Mouse (Mus musculus) heart, embryonic 12.5 days (tissue): ENCODE results near the gene Camk2g. TPM values are rescaled to one million over a fixed set of nuclear protein-coding genes. Genes with fewer than 3 reads are reported as not detected.

Experiments used
- ATAC-seq: fragments of 200-750 bp; cut with Nextera tagmentation; 2 replicates; pipeline ENCODE4 v1.8.0; 2017; ENCODE audit warnings: moderate TSS enrichment, moderate library complexity; ENCODE audit not compliant: insufficient number of reproducible peaks, low FRiP score
- H3K27ac ChIP-seq: fragments of 300-500 bp; sonication (generic); 2 replicates; pipeline ENCODE4 v1.5.1; 2016; ENCODE audit warnings: mild to moderate bottlenecking, moderate library complexity; ENCODE audit not compliant: poor library complexity, severe bottlenecking
- H3K27me3 ChIP-seq: fragments of 300-500 bp; sonication (generic); replicated peaks from 2 replicates; pipeline ENCODE4 v1.6.1; 2016; ENCODE audit warnings: mild to moderate bottlenecking, moderate library complexity
- H3K36me3 ChIP-seq: fragments of 300-500 bp; sonication (generic); 2 replicates; pipeline ENCODE4 v1.6.1; 2016; ENCODE audit warnings: mild to moderate bottlenecking, moderate library complexity
- H3K4me1 ChIP-seq: fragments of 300-500 bp; sonication (generic); replicated peaks from 2 replicates; pipeline ENCODE4 v1.6.1; 2016; ENCODE audit warnings: mild to moderate bottlenecking
- H3K4me2 ChIP-seq: fragments of 300-500 bp; sonication (generic); 2 replicates; pipeline ENCODE4 v1.6.1; 2016; ENCODE audit warnings: mild to moderate bottlenecking, moderate library complexity
- H3K4me3 ChIP-seq: fragments of 300-500 bp; sonication (generic); 2 replicates; pipeline ENCODE4 v1.5.1; 2016; ENCODE audit warnings: mild to moderate bottlenecking
- H3K9ac ChIP-seq: fragments of 300-500 bp; sonication (generic); 2 replicates; pipeline ENCODE4 v1.6.1; 2016; ENCODE audit warnings: mild to moderate bottlenecking, moderate library complexity
- H3K9me3 ChIP-seq: fragments of 300-500 bp; sonication (generic); replicated peaks from 2 replicates; pipeline ENCODE4 v1.6.1; 2016; ENCODE audit warnings: mild to moderate bottlenecking, moderate library complexity
- WGBS: fragments of 180-500 bp; shearing (Covaris S2); methylation state at CpG from one replicate; pipeline ENCODE4 v1.1.7; 2016; 5-methylcytosine and 5-hydroxymethylcytosine counted together
- polyA plus RNA-seq: library from polyadenylated mRNA; unstranded; fragments of >200 nt; fragmentation: Nextera tagmentation; extraction: Ambion mirVana; gene quantifications from 2 replicates; pipeline ENCODE4 v1.2.1, GENCODE M21; 2016

Camk2g gene
- polyA plus RNA-seq, 1 experiment from 2014 or later: 65.4 TPM

- H3K27ac ChIP-seq: 0 out of 2 replicates have a peak overlapping the region, but pooled peaks have one; percentile 0
- no peaks in the 10 kb centered on the region for H3K9me3 ChIP-seq
- no peak overlapping the region for H3K9ac ChIP-seq
- H3K27me3 ChIP-seq: no peaks in the 10 kb centered on the region
- ATAC-seq: no peak
- no peak overlapping the region for H3K4me3 ChIP-seq
- H3K4me2 ChIP-seq: no peak overlapping the region
- peaks cover 47% of the 10 kb centered on the region for H3K4me1 ChIP-seq
- peaks cover 68% of the 10 kb centered on the region for H3K36me3 ChIP-seq
- WGBS: 38% methylated on average over 14 of the region's 14 CpGs
Observed at GRCm38 (mm10) chr14:20737306-20737705, 56.6 kb downstream of the Camk2g start.

- H3K27ac ChIP-seq: peak overlapping the region; percentile 56; the same call in 1 of the 2 replicates
- H3K9me3 ChIP-seq: no peaks in the 10 kb centered on the region
- no peak for ATAC-seq
- no peak overlapping the region for H3K9ac ChIP-seq
- H3K4me1 ChIP-seq: peaks cover 47% of the 10 kb centered on the region
- peaks cover 66% of the 10 kb centered on the region for H3K36me3 ChIP-seq
- no peak overlapping the region for H3K4me2 ChIP-seq
- H3K4me3 ChIP-seq: no peak overlapping the region
- 75% methylated on average over 13 of the region's 13 CpGs for WGBS
- H3K27me3 ChIP-seq: no peaks in the 10 kb centered on the region
Observed at GRCm38 (mm10) chr14:20735892-20736390, 57.9 kb downstream of the Camk2g start.

- H3K27me3 ChIP-seq: no peaks in the 10 kb centered on the region
- H3K27ac ChIP-seq: peak overlapping the region; percentile 56
- WGBS: 44% methylated on average over 2 of the region's 2 CpGs
- H3K4me1 ChIP-seq: peaks cover 47% of the 10 kb centered on the region
- H3K36me3 ChIP-seq: peaks cover 66% of the 10 kb centered on the region
- H3K9me3 ChIP-seq: no peaks in the 10 kb centered on the region
- H3K4me3 ChIP-seq: no peak overlapping the region
- ATAC-seq: no peak
- H3K4me2 ChIP-seq: no peak overlapping the region; the same call in 1 of the 2 replicates
- H3K9ac ChIP-seq: 0 out of 2 replicates have a peak overlapping the region, but pooled peaks have one; percentile 28
Observed at GRCm38 (mm10) chr14:20735052-20735451, 58.8 kb downstream of the Camk2g start.

DNA sequence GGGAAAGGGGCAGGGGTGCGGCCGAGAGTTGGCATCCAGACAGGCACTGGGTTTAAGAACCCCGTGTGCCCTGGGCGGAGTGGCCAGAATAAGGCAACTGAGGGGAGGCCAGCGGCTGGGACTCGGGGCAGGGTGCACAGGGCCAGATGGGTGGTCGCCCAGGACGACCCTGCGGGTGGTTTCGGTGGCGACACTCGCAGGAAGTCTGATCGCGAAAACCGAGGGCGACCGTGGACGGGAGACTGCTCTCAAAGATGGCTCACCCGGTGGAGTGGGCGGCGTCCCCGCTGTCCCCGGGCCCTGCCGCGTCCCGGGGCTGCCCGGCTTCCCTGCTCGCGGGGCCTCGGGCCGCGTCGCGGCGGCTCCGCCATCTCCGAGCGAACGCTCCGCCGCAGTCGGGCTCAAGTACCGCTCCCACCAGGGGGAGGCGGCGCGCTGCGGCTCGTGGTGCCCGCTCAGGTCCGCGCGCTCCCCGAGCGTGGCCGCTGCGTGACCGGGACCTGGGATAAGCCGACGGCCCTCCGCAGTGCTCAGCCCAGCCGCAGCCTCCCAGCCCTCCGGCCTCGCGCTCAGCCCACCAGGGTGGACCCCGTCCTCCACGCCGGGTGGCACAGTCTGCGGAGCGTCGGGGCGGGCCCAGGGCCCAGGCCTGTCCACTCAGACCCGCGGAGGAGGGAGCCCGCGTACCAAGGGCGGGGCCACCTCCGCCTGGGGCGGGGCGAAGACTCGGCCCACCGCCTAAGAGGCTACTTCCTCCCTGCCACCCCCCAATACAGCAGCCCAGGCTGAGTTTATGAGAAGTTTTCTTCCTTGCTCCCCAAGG, 59.7 kb downstream of the Camk2g start, which contains the start of gene Ndst2:
Gene Ndst2 (minus strand): TSS at position 611 of the 823 bp plus-strand sequence.
- Histone ChIP-seq H3K27me3 (no peaks in the 10 kb centered on the region), H3K9ac (peak within 1 kb of the TSS; percentile 90), H3K4me2 (peak within 1 kb of the TSS; percentile 86), H3K4me3 (peak within 1 kb of the TSS; percentile 76), H3K36me3 (peaks cover 66% of the 10 kb centered on the region), H3K4me1 (peaks cover 47% of the 10 kb centered on the region), H3K9me3 (no peaks in the 10 kb centered on the region), H3K27ac (peak within 1 kb of the TSS; percentile 90)
- WGBS: under 1% methylated on average over 72 of the region's 81 CpGs
- ATAC-seq: peak; percentile 98

DNA sequence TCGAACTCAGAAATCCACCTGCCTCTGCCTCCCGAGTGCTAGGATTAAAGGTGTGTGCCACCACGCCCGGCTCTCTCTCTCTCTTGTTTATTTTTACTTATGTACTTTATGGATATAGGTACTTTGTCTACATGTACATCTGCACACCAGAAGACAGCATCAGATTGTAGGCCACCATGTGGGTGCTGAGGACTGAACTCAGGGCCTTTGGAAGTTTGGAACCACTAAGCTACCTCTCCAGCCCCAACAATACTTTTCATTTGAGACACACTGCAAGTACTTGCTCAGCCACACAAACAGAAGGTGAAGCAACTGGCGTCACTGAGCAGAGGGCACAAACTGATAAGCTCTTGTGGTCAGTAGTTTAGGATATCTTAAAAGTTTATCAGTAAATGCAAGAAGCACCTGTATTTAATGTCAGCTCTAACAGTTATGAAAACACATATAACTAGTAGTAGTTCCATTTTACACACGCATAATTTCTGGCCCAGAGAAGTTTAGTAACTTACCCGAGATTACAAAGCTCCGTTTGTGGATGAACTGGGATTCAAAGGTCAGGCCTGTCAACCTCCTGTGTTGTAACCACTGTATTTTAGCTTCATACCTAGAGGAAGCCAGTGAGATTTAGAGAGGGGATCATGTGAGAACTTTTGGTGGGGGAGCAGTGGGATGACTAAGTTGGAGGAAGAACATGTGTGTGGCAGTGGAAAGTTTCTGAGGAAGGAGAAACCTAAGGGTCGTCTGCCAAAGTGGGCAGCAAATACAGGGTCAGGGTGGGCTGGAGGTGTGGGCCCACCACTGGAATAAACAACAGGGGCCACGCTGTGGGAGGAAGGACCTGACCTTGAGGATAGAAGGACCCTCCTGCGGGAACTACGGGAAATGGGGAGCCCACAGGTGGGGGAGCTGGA, 60.6 kb downstream of the Camk2g start:
- Histone ChIP-seq H3K27ac (peak overlapping the region; percentile 90), H3K4me2 (peak overlapping the region; percentile 86), H3K4me1 (peaks cover 42% of the 10 kb centered on the region), H3K9ac (peak overlapping the region; percentile 90), H3K9me3 (no peaks in the 10 kb centered on the region), H3K36me3 (peaks cover 66% of the 10 kb centered on the region), H3K27me3 (no peaks in the 10 kb centered on the region), H3K4me3 (peak overlapping the region; percentile 76)
- 41% methylated on average over 12 of the region's 12 CpGs for WGBS
- no peak for ATAC-seq

DNA sequence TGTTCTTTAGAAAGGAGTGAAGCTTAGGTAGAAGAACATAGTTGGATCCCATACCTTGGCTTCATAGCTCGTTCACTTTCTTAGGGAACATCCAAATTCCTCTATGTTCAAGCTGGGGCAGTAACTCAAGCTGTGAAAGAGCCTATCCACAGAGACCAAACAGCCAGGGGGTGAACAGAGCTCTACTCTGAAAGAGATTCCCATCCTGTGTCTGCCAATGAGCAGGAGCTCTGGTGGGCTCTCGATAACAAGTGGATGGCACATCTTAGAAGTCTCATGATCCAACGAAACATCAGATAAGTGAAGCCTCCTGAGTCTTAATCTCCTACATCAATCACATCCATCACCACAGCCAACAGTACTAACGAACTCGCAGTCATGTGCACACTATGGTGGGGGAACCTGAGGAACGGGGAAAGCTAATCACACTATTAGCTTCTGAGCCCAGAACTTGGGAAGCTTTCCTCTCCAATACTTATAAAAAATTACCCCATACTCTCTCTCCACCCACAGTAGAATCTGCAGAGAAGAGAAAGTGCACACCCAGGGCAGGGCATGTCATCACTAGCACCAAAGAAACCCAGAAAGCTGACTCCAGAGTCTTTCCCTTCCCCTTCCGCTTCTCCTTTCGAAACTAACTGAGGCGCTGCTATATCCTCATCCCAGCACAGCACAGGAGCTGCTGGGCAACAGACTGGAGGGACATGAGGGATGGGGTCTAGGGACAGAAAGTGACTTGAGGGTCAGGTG, 62.9 kb downstream of the Camk2g start:
- no peak overlapping the region for H3K4me3 ChIP-seq
- H3K9me3 ChIP-seq: no peaks in the 10 kb centered on the region
- H3K4me2 ChIP-seq: no peak overlapping the region
- no peak for ATAC-seq
- H3K36me3 ChIP-seq: peaks cover 65% of the 10 kb centered on the region
- peaks cover 26% of the 10 kb centered on the region for H3K4me1 ChIP-seq
- no peak overlapping the region for H3K27ac ChIP-seq
- 82% methylated on average over 9 of the region's 9 CpGs for WGBS
- H3K9ac ChIP-seq: no peak overlapping the region
- no peaks in the 10 kb centered on the region for H3K27me3 ChIP-seq

DNA sequence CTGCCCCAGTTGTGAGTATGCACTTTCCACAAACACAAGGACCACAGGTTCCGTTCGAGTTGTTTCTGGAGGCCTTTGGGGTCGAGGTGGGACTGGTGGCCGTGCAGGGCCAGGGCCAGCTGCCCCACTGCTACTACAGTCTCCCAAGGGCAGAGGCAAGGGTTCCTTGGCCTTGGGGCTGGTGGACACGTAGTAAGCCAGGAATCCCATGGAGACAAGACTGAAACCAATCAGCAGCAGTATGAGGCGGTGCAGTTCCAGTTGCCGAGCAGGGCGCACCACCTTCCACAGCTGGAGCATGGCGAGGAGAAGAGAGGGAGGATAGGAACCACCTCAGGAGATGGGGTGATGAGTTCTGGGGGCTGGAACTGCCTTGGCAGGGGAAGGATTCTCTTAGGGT, 64.0 kb downstream of the Camk2g start:
- Histone ChIP-seq H3K36me3 (peaks cover 69% of the 10 kb centered on the region), H3K9me3 (no peaks in the 10 kb centered on the region)

GRCm38 (mm10) chr14:20725660-20726339, 68.1 kb downstream of the Camk2g start:
- Histone ChIP-seq H3K4me2 (peak overlapping the region; percentile 24), H3K27ac (peak overlapping the region; percentile 64), H3K9ac (peak overlapping the region; percentile 11), H3K36me3 (peaks cover 94% of the 10 kb centered on the region), H3K27me3 (no peaks in the 10 kb centered on the region), H3K4me1 (peaks cover 14% of the 10 kb centered on the region), H3K4me3 (no peak overlapping the region), H3K9me3 (no peaks in the 10 kb centered on the region)
- 27% methylated on average over 6 of the region's 6 CpGs for WGBS
- ATAC-seq: no peak

More for the DNA sequence above, 64.0 kb downstream of the Camk2g start:
- Histone ChIP-seq H3K27me3 (no peaks in the 10 kb centered on the region), H3K27ac (no peak overlapping the region), H3K9ac (no peak overlapping the region), H3K4me3 (no peak overlapping the region), H3K4me2 (no peak overlapping the region), H3K4me1 (peaks cover 26% of the 10 kb centered on the region)
- no peak for ATAC-seq
- WGBS: 87% methylated on average over 9 of the region's 9 CpGs

GRCm38 (mm10) chr14:20724043-20724442, 69.8 kb downstream of the Camk2g start:
- no peak overlapping the region for H3K9ac ChIP-seq
- WGBS: 25% methylated on average over 5 of the region's 5 CpGs
- H3K27ac ChIP-seq: no peak overlapping the region
- peaks cover 92% of the 10 kb centered on the region for H3K36me3 ChIP-seq
- no peak overlapping the region for H3K4me2 ChIP-seq
- no peak for ATAC-seq
- H3K4me3 ChIP-seq: no peak overlapping the region
- no peaks in the 10 kb centered on the region for H3K27me3 ChIP-seq
- H3K4me1 ChIP-seq: peaks cover 14% of the 10 kb centered on the region
- no peaks in the 10 kb centered on the region for H3K9me3 ChIP-seq

DNA sequence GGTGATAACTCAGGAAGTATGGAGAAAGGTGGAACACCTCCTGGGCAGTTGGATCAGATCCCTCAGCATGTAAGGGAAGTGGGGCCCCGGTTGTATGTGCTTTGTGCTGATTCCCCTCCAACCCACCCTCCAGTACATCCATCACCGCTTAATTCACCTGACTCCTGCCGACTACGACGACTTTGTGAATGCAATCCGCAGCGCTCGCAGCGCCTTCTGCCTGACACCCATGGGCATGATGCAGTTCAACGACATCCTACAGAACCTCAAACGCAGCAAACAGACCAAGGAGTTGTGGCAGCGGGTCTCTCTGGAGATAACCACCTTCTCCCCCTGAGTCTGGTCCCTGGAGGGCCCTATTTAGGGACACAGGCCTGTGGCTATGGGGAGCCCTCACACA, 70.9 kb downstream of the Camk2g start:
- no peak for ATAC-seq
- no peak overlapping the region for H3K4me3 ChIP-seq
- H3K4me1 ChIP-seq: peaks cover 14% of the 10 kb centered on the region
- H3K27me3 ChIP-seq: no peaks in the 10 kb centered on the region
- H3K9ac ChIP-seq: no peak overlapping the region
- H3K9me3 ChIP-seq: no peaks in the 10 kb centered on the region
- no peak overlapping the region for H3K4me2 ChIP-seq
- peaks cover 92% of the 10 kb centered on the region for H3K36me3 ChIP-seq
- WGBS: 90% methylated on average over 12 of the region's 12 CpGs
- H3K27ac ChIP-seq: no peak overlapping the region
